Mouse (Mus musculus) embryonic facial prominence, embryonic 11.5 days (tissue): ENCODE data around the gene Cwf19l1. TPM values are rescaled to one million over a fixed set of nuclear protein-coding genes. Genes with fewer than 3 reads are reported as not detected.

Experiments used
- ATAC-seq: fragments of 200-750 bp; cut with Nextera tagmentation; replicated peaks from 2 replicates; pipeline ENCODE4 v1.8.0; 2017; ENCODE audit warnings: low read depth; ENCODE audit not compliant: insufficient number of reproducible peaks, low FRiP score, low TSS enrichment
- DNase-seq: peaks from one replicate; pipeline ENCODE4 v3.0.0-alpha.2; 2015; ENCODE audit warnings: low spot score
- H3K27ac ChIP-seq: fragments of 300-500 bp; sonication (generic); replicated peaks from 2 replicates; pipeline ENCODE4 v1.5.1; 2014; ENCODE audit warnings: mild to moderate bottlenecking, low read depth, low read length, control low read depth
- H3K27me3 ChIP-seq: fragments of 300-500 bp; sonication (generic); 2 replicates; pipeline ENCODE4 v1.6.1; 2014; ENCODE audit warnings: mild to moderate bottlenecking, low read length, moderate library complexity, mixed read lengths; ENCODE audit not compliant: control insufficient read depth, insufficient read depth
- H3K36me3 ChIP-seq: fragments of 300-500 bp; sonication (generic); replicated peaks from 2 replicates; pipeline ENCODE4 v1.6.1; 2014; ENCODE audit warnings: low read depth, mild to moderate bottlenecking, low read length, moderate library complexity, mixed read lengths; ENCODE audit not compliant: control insufficient read depth, insufficient read depth
- H3K4me1 ChIP-seq: fragments of 300-500 bp; sonication (generic); 2 replicates; pipeline ENCODE4 v1.6.1; 2014; ENCODE audit warnings: low read length, mixed read lengths; ENCODE audit not compliant: control insufficient read depth, insufficient read depth
- H3K4me2 ChIP-seq: fragments of 300-500 bp; sonication (generic); 2 replicates; pipeline ENCODE4 v1.6.1; 2014; ENCODE audit warnings: low read depth, mild to moderate bottlenecking, control low read depth, low read length, moderate library complexity
- H3K4me3 ChIP-seq: fragments of 300-500 bp; sonication (generic); 2 replicates; pipeline ENCODE4 v1.5.1; 2014; ENCODE audit warnings: low read depth, low read length, control low read depth
- H3K9ac ChIP-seq: fragments of 300-500 bp; sonication (generic); replicated peaks from 2 replicates; pipeline ENCODE4 v1.6.1; 2014; ENCODE audit warnings: mild to moderate bottlenecking, control low read depth, low read length
- H3K9me3 ChIP-seq: fragments of 300-500 bp; sonication (generic); replicated peaks from 2 replicates; pipeline ENCODE4 v1.6.1; 2016; ENCODE audit warnings: mild to moderate bottlenecking, low read length, inconsistent platforms, mixed read lengths; ENCODE audit not compliant: control insufficient read depth
- WGBS: fragments of 180-500 bp; shearing (Covaris S2); extraction: QIAGEN DNeasy Blood & Tissue Kit; methylation state at CpG from one replicate; pipeline ENCODE4 v1.1.7; 2014; 5-methylcytosine and 5-hydroxymethylcytosine counted together
- polyA plus RNA-seq: library from polyadenylated mRNA; unstranded; fragments of >200 nt; fragmentation: Nextera tagmentation; extraction: Ambion mirVana; gene quantifications from 2 replicates; pipeline ENCODE4 v1.2.1, GENCODE M21; 2014

Gene Cwf19l1
- polyA plus RNA-seq, 1 experiment from 2014 or later, result 47.3 TPM

DNA sequence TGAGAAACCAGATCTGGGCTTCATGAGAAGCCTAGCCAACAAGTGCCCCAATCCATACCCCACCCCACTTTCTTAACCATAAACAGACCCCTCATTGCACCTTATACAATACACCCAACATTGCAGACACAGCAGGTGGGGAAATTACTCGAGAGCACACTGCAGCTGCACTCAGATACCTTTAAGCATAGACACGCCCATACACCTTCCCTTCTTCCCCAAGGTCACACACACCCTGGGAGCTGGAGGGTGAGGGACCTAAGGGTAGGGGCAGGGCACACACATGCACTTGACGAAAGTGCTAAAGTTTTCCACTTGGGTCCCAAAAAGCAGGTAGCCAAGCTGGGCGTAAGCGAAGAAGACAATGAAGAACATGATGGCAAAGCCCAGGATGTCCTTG, 18.1 kb upstream of the Cwf19l1 start:
- Histone ChIP-seq H3K4me3 (no peak overlapping the region), H3K9me3 (no peaks in the 10 kb centered on the region), H3K36me3 (no peaks in the 10 kb centered on the region), H3K4me2 (no peak overlapping the region), H3K27ac (no peak overlapping the region), H3K9ac (no peak overlapping the region), H3K27me3 (no peaks in the 10 kb centered on the region), H3K4me1 (no peaks in the 10 kb centered on the region)
- ATAC-seq (no peak), DNase-seq (no peak)
- 84% methylated on average over 5 of the region's 5 CpGs for WGBS

DNA sequence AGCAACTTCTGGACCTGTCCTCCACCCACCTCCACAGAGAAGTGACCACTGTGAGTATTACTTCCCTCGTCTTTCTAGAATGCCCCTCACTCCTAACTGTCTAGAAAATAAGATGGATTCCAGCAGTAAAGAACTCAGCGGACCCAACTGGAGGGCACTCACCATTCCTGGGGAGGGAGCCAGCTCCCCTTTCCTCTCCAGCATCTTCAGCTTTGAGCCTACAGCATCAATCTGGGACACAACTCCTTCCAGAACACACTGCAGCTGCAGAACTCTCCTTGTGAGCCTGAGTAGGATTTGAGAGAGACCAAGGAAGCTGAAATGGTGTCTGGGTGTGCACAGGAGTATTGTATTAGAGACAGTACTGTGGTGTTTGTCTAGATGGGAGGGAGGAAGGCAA, 13.3 kb upstream of the Cwf19l1 start:
- H3K36me3 ChIP-seq, result no peaks in the 10 kb centered on the region
- H3K4me1 ChIP-seq, result no peaks in the 10 kb centered on the region
- ATAC-seq (no peak), DNase-seq (no peak)
- H3K27me3 ChIP-seq, result peaks cover 2% of the 10 kb centered on the region; the same call in 1 of the 2 replicates
- no peak overlapping the region for H3K27ac ChIP-seq
- H3K4me3 ChIP-seq, result no peak overlapping the region
- no peaks in the 10 kb centered on the region for H3K9me3 ChIP-seq
- no peak overlapping the region for H3K9ac ChIP-seq
- H3K4me2 ChIP-seq, result no peak overlapping the region
- 82% methylated on average over 2 of the region's 2 CpGs for WGBS

DNA sequence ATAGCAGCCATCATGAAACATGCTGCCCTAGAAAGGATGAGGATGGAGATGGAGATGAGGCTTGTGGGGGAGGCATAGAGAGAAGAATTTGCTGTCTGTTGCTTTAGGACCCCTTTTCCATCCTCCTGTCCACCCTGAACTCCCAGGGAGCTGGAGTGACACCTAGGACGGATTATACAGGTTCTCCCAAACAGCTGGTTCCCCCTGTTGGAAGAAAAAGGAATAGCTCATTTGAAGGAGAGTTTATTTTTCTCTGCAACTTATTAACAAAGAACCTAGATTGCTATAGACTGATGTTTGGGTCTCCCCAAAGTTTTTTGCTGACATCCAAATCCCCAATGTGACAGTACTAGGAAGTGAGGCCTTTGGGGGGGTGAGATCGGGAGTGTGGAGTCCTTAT, 12.7 kb upstream of the Cwf19l1 start:
- Histone ChIP-seq H3K4me2 (no peak overlapping the region), H3K36me3 (no peaks in the 10 kb centered on the region), H3K9me3 (no peaks in the 10 kb centered on the region), H3K9ac (no peak overlapping the region), H3K4me3 (no peak overlapping the region), H3K27me3 (peaks cover 2% of the 10 kb centered on the region; the same call in 1 of the 2 replicates), H3K27ac (no peak overlapping the region), H3K4me1 (no peaks in the 10 kb centered on the region)
- 34% methylated on average over 2 of the region's 2 CpGs for WGBS
- no peak for ATAC-seq
- no peak for DNase-seq

- H3K36me3 ChIP-seq, result no peaks in the 10 kb centered on the region
- no peak for ATAC-seq
- no peaks in the 10 kb centered on the region for H3K4me1 ChIP-seq
- H3K4me3 ChIP-seq, result no peak overlapping the region
- no peaks in the 10 kb centered on the region for H3K9me3 ChIP-seq
- WGBS, result 95% methylated on average over 8 of the region's 8 CpGs
- peaks cover 2% of the 10 kb centered on the region; the same call in 1 of the 2 replicates for H3K27me3 ChIP-seq
- no peak overlapping the region for H3K9ac ChIP-seq
- no peak for DNase-seq
- no peak overlapping the region for H3K27ac ChIP-seq
- no peak overlapping the region for H3K4me2 ChIP-seq
Measured at GRCm38 (mm10) chr19:44146951-44147350, 11.3 kb upstream of the Cwf19l1 start.

- ATAC-seq (no peak), DNase-seq (no peak)
- no peak overlapping the region for H3K27ac ChIP-seq
- H3K9ac ChIP-seq, result no peak overlapping the region
- no peaks in the 10 kb centered on the region for H3K4me1 ChIP-seq
- no peaks in the 10 kb centered on the region for H3K9me3 ChIP-seq
- H3K36me3 ChIP-seq, result no peaks in the 10 kb centered on the region; the same call in 1 of the 2 replicates
- H3K4me3 ChIP-seq, result peak overlapping the region; percentile 73
- WGBS, result 61% methylated on average over 9 of the region's 9 CpGs
- H3K4me2 ChIP-seq, result peak overlapping the region; percentile 68
- peaks cover 2% of the 10 kb centered on the region; the same call in 1 of the 2 replicates for H3K27me3 ChIP-seq
Measured at GRCm38 (mm10) chr19:44146568-44146879, 10.8 kb upstream of the Cwf19l1 start.

DNA sequence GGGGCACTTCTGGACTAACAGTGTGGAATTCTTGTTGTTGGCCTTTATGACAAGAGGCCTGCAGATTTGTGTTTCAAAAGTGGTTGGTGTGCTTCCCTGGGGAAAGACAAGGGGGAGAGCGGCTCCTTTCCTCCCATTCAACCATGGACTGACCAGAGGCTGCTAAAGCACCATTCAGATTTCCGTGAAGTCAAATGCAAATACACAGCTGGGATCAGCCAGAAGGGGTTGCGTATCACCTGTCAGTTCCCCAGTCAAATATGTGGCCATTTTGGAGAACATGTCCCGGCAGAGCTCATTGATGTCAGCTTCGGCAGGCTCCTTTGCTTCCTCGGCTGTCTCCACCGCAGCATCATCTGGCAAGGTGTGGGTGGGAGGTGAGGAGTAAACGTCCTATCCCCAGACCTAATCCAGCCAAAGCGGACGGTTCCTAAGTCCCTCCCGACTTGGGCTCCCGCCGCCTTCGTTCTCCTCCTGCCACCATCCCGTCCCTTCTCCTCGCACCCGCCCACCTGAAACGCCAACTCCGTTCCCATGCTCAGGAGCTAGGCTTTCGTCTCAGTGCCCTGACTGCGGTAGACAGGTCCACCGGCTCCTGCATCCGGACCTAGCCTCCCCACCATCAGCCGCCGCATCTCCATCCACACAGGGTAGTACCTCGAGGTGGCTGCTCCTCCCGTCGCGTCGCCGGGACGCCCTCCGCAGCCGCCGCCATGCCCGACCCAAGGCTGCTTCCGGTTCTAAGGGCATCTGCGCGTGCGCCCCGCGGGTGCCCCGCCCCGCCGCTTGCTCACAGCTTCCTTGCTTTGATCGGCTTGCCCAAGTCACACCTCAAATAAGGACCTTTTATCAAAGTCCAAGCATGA, 10.3 kb upstream of the Cwf19l1 start, which contains the start of gene Bloc1s2:
Bloc1s2 (minus strand) TSS at position 745 of the 866 bp plus-strand sequence.
- Histone ChIP-seq H3K27me3 (peaks cover 2% of the 10 kb centered on the region; the same call in 1 of the 2 replicates), H3K27ac (no peak within 1 kb of the TSS), H3K4me1 (no peaks in the 10 kb centered on the region), H3K36me3 (no peaks in the 10 kb centered on the region; the same call in 1 of the 2 replicates), H3K9ac (peak within 1 kb of the TSS; percentile 76), H3K9me3 (no peaks in the 10 kb centered on the region), H3K4me2 (peak within 1 kb of the TSS; percentile 68), H3K4me3 (peak within 1 kb of the TSS; percentile 73)
- DNase-seq (peak; percentile 85), ATAC-seq (peak; percentile 59; the same call in 1 of the 2 replicates)
- 3% methylated on average over 46 of the region's 46 CpGs for WGBS

- WGBS, result 92% methylated on average over 9 of the region's 9 CpGs
- ATAC-seq, result no peak
- no peak overlapping the region for H3K4me3 ChIP-seq
- no peaks in the 10 kb centered on the region for H3K9me3 ChIP-seq
- H3K4me1 ChIP-seq, result no peaks in the 10 kb centered on the region
- H3K4me2 ChIP-seq, result no peak overlapping the region
- H3K27ac ChIP-seq, result no peak overlapping the region
- no peaks in the 10 kb centered on the region; the same call in 1 of the 2 replicates for H3K36me3 ChIP-seq
- no peak for DNase-seq
- H3K9ac ChIP-seq, result no peak overlapping the region
- H3K27me3 ChIP-seq, result peaks cover 2% of the 10 kb centered on the region; the same call in 1 of the 2 replicates
Measured at GRCm38 (mm10) chr19:44144366-44144765, 8.7 kb upstream of the Cwf19l1 start.

DNA sequence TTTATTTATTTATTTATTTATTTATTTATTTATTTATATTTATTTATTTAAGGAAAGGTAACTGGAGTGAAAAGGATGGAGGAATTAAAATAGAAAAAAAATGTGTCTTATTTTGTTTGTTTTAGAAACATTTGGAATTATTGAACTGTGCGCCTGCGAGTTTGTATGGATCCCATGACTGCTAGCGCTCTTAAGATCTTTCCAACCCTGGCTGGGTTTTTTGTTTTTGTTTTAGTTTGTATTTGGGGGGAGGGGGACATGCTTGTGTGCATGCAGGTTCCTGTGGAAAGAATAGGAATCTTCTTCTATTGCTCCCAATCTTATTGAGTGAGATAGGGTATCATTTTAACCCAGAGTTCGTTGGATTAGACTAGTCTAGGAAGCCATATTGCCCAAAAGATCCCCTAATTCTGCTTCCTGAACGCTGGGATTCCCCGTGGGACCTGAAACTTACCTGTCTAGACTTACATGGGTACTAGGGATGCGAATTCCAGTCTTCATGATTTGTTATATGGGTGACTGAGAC, 347 bp upstream of the Cwf19l1 start:
- no peaks in the 10 kb centered on the region for H3K27me3 ChIP-seq
- 34% methylated on average over 7 of the region's 7 CpGs for WGBS
- no peaks in the 10 kb centered on the region for H3K4me1 ChIP-seq
- H3K36me3 ChIP-seq, result peaks cover 3% of the 10 kb centered on the region; the same call in 1 of the 2 replicates
- no peak overlapping the region for H3K27ac ChIP-seq
- ATAC-seq (peak; percentile 10; the same call in 1 of the 2 replicates), DNase-seq (peak; percentile 11)
- H3K4me3 ChIP-seq, result peak overlapping the region; percentile 17
- no peaks in the 10 kb centered on the region for H3K9me3 ChIP-seq
- H3K9ac ChIP-seq, result 0 out of 2 replicates have a peak overlapping the region, but pooled peaks have one; percentile 18
- H3K4me2 ChIP-seq, result peak overlapping the region; percentile 10; the same call in 1 of the 2 replicates
